Mouse (Mus musculus) cerebellum, adult 9-10 months (tissue): ENCODE measurements around the gene Slc11a2.
"Not testable (repeated sequence)": the region's sequence is repeated elsewhere in the genome, so short reads cannot be mapped to it uniquely, and the experiment has no call there.

Experiments used
- DNase-seq: peaks from one replicate; pipeline ENCODE4 v3.0.0; 2022

Slc11a2 gene

GRCm38 (mm10) chr15:100401811-100402210, 23.1 kb downstream of the Slc11a2 start:
- DNase-seq, result no peak

- no peak for DNase-seq
Observed at GRCm38 (mm10) chr15:100400592-100401250, 24.2 kb downstream of the Slc11a2 start.

GRCm38 (mm10) chr15:100395561-100395960, 29.3 kb downstream of the Slc11a2 start:
- no peak for DNase-seq

GRCm38 (mm10) chr15:100393016-100393415, 31.9 kb downstream of the Slc11a2 start:
- no peak for DNase-seq

GRCm38 (mm10) chr15:100391599-100391998, 33.3 kb downstream of the Slc11a2 start:
- no peak for DNase-seq

GRCm38 (mm10) chr15:100391066-100391465, 33.8 kb downstream of the Slc11a2 start:
- no peak for DNase-seq

- DNase-seq, result no peak
Observed at GRCm38 (mm10) chr15:100388886-100389285, 36.0 kb downstream of the Slc11a2 start.

GRCm38 (mm10) chr15:100388224-100388835, 36.5 kb downstream of the Slc11a2 start:
- no peak for DNase-seq

GRCm38 (mm10) chr15:100387544-100388223, 37.2 kb downstream of the Slc11a2 start:
- DNase-seq, result no peak

GRCm38 (mm10) chr15:100385705-100386104, 39.2 kb downstream of the Slc11a2 start:
- DNase-seq, result no peak

- no peak for DNase-seq
Observed at GRCm38 (mm10) chr15:100380104-100380503, 44.8 kb downstream of the Slc11a2 start.

- no peak for DNase-seq
Observed at GRCm38 (mm10) chr15:100379658-100380057, 45.2 kb downstream of the Slc11a2 start.

- DNase-seq, result not testable (repeated sequence)
Observed at GRCm38 (mm10) chr15:100377847-100378505, 46.9 kb downstream of the Slc11a2 start.

GRCm38 (mm10) chr15:100375066-100375465, 49.8 kb downstream of the Slc11a2 start:
- peak; percentile 63 for DNase-seq

- no peak for DNase-seq
Observed at GRCm38 (mm10) chr15:100367119-100367518, 57.8 kb downstream of the Slc11a2 start.

GRCm38 (mm10) chr15:100365967-100366366, 58.9 kb downstream of the Slc11a2 start:
- DNase-seq, result not testable (repeated sequence)

GRCm38 (mm10) chr15:100364242-100364641, 60.6 kb downstream of the Slc11a2 start, which contains the start of gene Higd1c:
Gene Higd1c, plus strand, starts transcription at chr15:100364542.
- no peak for DNase-seq

GRCm38 (mm10) chr15:100355876-100356275, 69.0 kb downstream of the Slc11a2 start:
- no peak for DNase-seq

GRCm38 (mm10) chr15:100353399-100353798, 71.5 kb downstream of the Slc11a2 start:
- not testable (repeated sequence) for DNase-seq

- no peak for DNase-seq
Observed at GRCm38 (mm10) chr15:100352711-100353250, 72.1 kb downstream of the Slc11a2 start, which contains the start of the genes Methig1 and Mettl7a2. Gene Methig1, plus strand, starts transcription at chr15:100353149. Gene Mettl7a2, plus strand, starts transcription at chr15:100353200.

GRCm38 (mm10) chr15:100351501-100352060, 73.3 kb downstream of the Slc11a2 start:
- DNase-seq, result no peak

GRCm38 (mm10) chr15:100349496-100349895, 75.4 kb downstream of the Slc11a2 start:
- DNase-seq, result no peak

- no peak for DNase-seq
Observed at GRCm38 (mm10) chr15:100346761-100347160, 78.1 kb downstream of the Slc11a2 start.
